Mouse (Mus musculus) common myeloid progenitor, adult 5-6 weeks (primary cell): ENCODE data around the gene Aff3. TPM values are rescaled to one million over a fixed set of nuclear protein-coding genes. Genes with fewer than 3 reads are reported as not detected.

Experiments
- ATAC-seq: replicated peaks from 2 replicates; pipeline ENCODE4 v1.8.0; 2016; ENCODE audit warnings: low read depth, mild to moderate bottlenecking, moderate TSS enrichment, inconsistent platforms; ENCODE audit not compliant: poor library complexity, severe bottlenecking
- total RNA-seq: library from RNA; stranded (forward); fragments of 200-1000, 187-1606 nt; gene quantifications from 2 replicates; pipeline ENCODE4 v1.2.3, GENCODE M21; 2017

The Aff3 gene
- total RNA-seq, 1 experiment from 2014 or later = 115 TPM

GRCm38 (mm10) chr1:38307821-38308704 lies 356.7 kb downstream of the Aff3 start:
- ATAC-seq = 0 out of 2 replicates have a peak, but pooled peaks have one; percentile 11

GRCm38 (mm10) chr1:38307234-38307633 lies 357.5 kb downstream of the Aff3 start:
- ATAC-seq = no peak

DNA sequence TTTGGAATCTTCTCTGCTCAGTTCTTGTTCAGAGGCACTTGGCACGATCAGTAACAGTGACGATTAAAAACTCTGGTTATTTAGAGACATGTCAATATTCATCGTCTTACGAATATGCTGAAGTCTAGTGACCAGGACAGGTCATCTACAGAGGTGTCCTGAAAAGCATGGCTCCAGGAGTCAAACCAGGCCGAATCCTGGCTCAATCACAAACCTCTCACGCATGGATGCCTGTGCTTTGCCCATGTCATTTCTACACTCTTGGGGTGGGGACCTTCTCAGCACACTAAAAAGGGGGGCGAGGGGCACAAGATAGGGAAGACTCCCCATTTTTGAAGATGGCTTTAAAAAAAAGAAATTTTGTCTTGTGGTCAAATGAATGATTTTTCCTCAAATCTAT lies 358.6 kb downstream of the Aff3 start:
- no peak for ATAC-seq

GRCm38 (mm10) chr1:38304376-38304775 lies 360.4 kb downstream of the Aff3 start:
- no peak for ATAC-seq

DNA sequence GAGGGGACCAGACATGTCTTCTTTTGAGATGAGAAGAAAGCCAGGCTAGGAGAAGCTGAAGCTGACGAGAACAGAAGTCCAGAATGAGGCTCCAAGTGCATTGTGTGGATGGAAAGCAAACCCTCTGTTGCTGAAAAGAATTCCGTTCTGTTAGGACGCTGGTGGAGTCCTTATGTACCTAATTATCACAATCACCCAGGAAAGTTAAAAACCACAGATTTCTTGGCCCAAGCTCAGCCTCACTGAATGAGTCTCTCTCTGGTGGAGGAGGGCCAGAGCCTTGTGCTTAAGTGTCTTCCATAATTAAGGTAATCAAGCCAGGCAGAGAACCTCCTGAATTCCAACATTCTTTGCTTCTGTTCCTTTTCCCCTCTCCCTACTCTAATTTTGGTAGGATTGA lies 366.5 kb downstream of the Aff3 start:
- ATAC-seq = no peak

GRCm38 (mm10) chr1:38294906-38295305 lies 369.8 kb downstream of the Aff3 start:
- no peak for ATAC-seq

- ATAC-seq = no peak
Measured at GRCm38 (mm10) chr1:38294336-38294695, 370.4 kb downstream of the Aff3 start.

GRCm38 (mm10) chr1:38293671-38294335 lies 371.0 kb downstream of the Aff3 start:
- no peak for ATAC-seq

DNA sequence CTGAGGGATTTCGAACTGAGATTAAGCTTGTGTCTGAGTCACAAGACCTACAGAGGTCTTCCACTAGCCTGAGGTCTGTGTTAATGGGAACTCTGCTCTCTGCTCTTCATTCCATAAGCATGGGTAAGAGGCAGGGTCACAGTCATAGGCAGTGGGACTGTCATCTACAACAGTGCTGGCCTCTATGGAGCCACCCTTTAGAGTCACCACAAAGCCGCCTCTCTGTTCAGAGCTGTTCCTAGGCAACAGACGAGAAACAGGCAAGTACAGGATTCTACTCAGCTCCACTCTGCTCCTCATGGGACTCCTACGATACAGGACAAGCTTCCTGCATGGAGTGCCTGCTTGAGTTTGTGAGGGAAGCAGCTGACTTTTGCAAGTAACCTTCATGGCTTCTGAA lies 371.9 kb downstream of the Aff3 start:
- ATAC-seq = no peak

GRCm38 (mm10) chr1:38291915-38292314 lies 372.8 kb downstream of the Aff3 start:
- no peak for ATAC-seq

GRCm38 (mm10) chr1:38291497-38291896 lies 373.3 kb downstream of the Aff3 start:
- ATAC-seq = no peak

DNA sequence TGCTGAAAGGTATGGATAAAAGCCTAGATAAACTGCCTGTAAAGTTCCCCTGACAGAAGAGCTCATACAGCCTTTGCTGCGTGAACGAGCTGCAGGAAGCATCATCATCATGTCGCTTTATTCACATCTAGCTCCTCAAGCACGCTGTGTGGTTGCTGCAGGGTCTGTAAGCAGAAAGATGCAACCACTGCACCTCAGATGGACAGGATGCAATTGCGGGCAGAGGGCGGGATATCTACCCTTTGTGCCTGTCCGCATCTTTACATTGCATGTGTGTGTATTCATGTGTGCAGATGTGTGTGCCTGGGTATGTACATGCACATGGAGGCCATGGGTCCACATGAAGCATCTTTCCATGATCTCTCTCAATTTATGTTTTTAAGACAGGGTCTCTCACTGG lies 373.9 kb downstream of the Aff3 start:
- ATAC-seq = no peak

DNA sequence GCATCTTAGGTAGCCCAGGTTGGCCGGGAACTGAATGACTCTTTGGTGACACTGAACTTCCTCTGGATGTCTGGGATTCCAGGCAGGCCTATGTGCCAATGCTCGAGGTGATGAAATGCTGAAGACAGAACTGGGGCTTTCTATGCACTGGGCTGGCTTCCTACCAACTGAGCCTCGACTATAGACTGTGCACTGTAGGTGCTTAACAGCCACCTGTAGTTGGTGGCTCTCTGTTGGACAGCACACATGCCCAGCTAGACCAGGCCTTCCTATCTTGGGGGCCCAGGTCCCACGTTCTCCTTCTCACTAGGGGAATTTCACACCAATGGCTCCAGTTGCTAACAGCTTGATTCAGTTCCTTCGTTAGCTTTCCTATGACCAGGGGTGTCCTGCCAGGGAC lies 374.9 kb downstream of the Aff3 start:
- no peak for ATAC-seq

GRCm38 (mm10) chr1:38288716-38289115 lies 376.0 kb downstream of the Aff3 start:
- no peak for ATAC-seq

GRCm38 (mm10) chr1:38286551-38286950 lies 378.2 kb downstream of the Aff3 start:
- no peak for ATAC-seq

- ATAC-seq = no peak
Measured at GRCm38 (mm10) chr1:38280549-38280948, 384.2 kb downstream of the Aff3 start.

- no peak for ATAC-seq
Measured at GRCm38 (mm10) chr1:38271312-38271711, 393.4 kb downstream of the Aff3 start.

DNA sequence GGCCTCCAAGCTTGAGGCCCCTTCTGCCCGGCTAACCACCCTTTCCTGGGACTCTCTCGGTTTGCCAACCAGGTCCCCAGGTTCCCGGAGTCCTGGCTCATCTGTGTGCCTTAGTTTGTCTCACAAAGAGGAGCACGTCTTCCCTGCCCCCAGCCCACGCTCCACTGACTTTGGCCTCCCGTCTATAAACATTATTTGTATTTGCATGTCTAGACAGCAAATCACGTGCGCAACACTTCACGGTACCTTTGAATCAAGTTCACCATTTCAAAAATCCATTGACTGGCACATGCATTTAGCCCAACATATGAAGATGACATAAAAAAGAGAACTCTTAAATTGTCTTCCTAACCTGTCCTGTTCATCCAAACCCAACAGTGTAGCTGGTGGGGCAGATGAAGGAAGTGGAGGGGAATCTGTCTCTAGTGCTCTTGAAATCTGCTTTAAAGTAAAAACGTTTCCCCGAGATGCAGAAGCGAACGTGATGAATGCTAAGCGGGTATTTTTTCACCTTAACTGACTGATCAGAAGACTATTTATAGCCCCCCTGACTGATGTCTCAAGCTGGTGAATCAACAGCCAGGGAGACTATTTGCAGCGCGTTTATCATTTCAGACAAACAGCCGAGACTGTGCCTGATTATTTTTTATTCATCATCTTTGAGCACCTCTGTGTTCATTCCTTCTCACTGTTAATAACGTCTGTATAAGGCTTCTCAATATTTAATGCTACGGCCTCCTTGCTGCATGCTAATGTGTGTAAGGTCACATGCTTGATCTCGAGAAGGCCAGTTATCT lies 396.3 kb downstream of the Aff3 start:
- no peak for ATAC-seq

DNA sequence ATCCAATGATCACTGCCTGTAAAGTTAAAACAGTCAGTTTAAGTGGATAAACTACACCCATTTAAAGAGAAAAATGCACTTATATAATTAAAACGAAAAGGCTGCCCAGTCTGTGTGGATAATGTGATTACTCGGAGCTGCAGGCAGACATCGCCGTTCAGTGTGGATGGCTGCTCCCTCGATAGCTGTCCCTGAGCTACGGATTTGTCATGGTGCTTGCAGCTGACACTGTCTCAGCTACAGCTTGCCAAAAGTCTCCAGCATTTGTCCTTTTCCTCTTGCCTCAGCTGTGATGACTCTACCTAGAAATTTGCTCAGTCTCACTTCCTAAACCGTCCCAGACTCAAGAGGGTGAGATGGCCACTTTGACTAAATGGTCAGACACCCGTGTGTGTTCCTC lies 401.5 kb downstream of the Aff3 start:
- ATAC-seq = no peak

DNA sequence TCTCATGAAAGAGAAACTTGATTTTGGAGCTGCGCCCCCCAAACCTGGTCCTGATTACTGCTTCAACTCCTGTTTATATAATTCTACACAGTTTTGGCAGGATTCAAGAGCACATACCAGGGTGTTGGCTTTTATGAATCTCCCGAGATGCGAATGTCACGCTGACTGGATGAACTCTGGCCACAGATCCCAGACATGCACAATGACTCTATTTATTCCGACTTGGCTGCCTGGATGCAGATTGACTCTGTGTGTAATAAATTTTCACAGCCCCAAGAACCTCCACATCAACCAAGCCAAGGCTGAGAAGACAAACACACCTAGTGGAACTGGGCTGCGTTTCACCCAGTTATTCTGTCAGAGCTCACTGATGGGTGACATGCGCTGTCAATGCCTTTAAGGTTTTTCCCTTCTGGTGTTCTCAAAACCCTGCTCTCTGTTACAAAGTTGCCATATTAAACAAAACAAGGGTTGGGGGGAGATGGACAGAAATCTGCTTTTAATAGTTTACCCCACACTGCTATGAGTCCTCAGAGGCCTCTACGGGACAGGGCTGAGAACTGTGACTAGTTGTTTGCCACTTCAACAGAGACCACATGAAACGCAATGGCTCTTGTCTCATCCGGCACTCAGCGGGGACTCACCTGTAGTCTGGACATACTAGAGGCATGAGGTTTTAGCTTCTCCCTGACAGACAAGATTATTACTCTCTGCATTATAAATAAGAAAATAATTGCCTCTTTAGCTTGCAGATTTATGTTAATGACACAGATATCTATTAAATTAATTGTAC lies 402.2 kb downstream of the Aff3 start:
- no peak for ATAC-seq
